Mouse (Mus musculus) MEL (cell line): ENCODE results near the gene Mturn.

ENCODE experiments used
- MAX ChIP-seq: IDR thresholded peaks from 2 replicates; pipeline ENCODE4 v1.6.1; 2011; ENCODE audit warnings: low read length, improper control_type of control experiment
- POLR2A ChIP-seq, 2 experiments: IDR thresholded peaks; 2 replicates each; pipeline ENCODE4 v1.6.1; 2011 to 2012; ENCODE audit warnings: low read length in 2 of 2, mild to moderate bottlenecking in 2 of 2, control low read depth in 1 of 2, improper control_type of control experiment in 1 of 2, low read depth in 1 of 2, moderate library complexity in 1 of 2; ENCODE audit not compliant: control insufficient read depth in 1 of 2, insufficient read depth in 1 of 2, poor library complexity in 1 of 2
- SIN3A ChIP-seq: IDR thresholded peaks from 2 replicates; pipeline ENCODE4 v1.6.1; 2012; ENCODE audit warnings: low read length, improper control_type of control experiment, inconsistent platforms
- TAL1 ChIP-seq: IDR thresholded peaks from 2 replicates; pipeline ENCODE4 v1.6.1; 2012; ENCODE audit warnings: mild to moderate bottlenecking, inconsistent platforms, low read length, moderate library complexity, mixed read lengths
- USF1 ChIP-seq: IDR thresholded peaks from 2 replicates; pipeline ENCODE4 v1.6.1; 2014; ENCODE audit warnings: low read depth, mild to moderate bottlenecking, inconsistent platforms, low read length, improper control_type of control experiment, moderate library complexity

DNA sequence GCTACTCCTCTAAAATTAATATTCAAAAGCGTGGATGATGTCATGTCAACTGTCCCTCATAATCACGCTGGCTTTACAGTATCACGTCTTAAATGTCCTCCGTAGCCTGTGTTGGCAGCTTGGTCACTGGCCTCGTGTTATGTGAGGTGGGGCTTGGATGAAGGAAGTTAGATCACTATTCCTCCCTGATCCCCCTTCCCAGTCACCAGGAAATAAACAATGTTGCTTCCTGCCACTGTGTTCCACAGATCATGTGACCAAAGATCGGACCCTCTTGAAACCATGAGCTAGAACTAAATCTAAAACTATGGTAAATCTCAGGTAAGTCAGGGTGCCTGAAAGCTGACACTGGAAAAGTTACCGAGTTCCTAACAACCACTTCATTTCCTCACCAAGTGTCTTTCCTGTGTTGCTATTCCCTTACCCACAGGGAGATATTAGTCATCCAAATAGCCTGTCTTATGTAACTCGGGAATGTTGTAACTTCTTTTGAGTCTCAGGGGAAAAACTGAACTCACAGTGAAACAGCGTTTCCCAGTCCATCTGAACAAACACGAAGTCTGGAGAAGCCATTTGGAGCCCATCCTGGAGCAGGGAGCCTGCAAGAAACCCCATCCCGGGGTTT, 25.8 kb upstream of the Mturn start:
- TF ChIP-seq POLR2A (IDR thresholded peaks at IDR 0.05; ENCODE audit: control insufficient read depth in 1 of 2, insufficient read depth in 1 of 2, low read depth in 1 of 2, low read length in 2 of 2, poor library complexity in 1 of 2) (no peak), MAX (no peak), SIN3A (no peak), USF1 (no peak), TAL1 (no peak)
